Mouse (Mus musculus) testis, adult 2 months (tissue): ENCODE measurements around the gene Rassf5.

Experiments used
- CTCF ChIP-seq: fragments of 200-500 bp; IDR thresholded peaks from 2 replicates; pipeline ENCODE4 v1.5.1; 2012; ENCODE audit warnings: low read depth, mild to moderate bottlenecking, inconsistent platforms, low read length, moderate library complexity; ENCODE audit not compliant: control insufficient read depth, insufficient read depth, insufficient replicate concordance
- POLR2A ChIP-seq: fragments of 200-500 bp; IDR thresholded peaks from 2 replicates; pipeline ENCODE4 v1.6.1; 2012; ENCODE audit warnings: low read depth, mild to moderate bottlenecking, inconsistent platforms, low read length, moderate library complexity; ENCODE audit not compliant: control insufficient read depth

DNA sequence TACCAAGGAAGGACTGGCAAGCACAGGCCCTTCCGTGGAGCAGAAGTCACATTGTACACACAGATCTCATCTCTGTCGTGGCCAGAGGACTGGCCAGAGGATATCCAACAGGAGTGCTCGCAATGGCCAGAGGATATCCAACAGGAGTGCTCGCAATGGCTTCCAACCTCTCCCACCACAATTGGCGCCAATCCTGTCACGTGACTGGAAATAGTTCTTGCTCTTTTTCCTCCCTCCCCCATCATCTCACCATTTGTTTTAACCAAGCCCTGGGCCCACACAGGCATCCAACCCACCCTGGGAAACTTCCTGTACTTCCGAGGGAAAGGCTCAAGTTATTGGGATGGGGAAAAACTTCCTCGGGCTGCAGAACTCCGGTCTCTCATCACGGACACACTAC is 23.7 kb upstream of the Rassf5 start:
- no peak for TF ChIP-seq POLR2A
- TF ChIP-seq CTCF: no peak
